Mouse (Mus musculus): ENCODE measurements around the gene Gbe1. TPM values are rescaled to one million over a fixed set of nuclear protein-coding genes. Genes with fewer than 3 reads are reported as not detected.

Gbe1 gene
- polyA plus RNA-seq, 1 experiment from 2014 or later: 17.6 TPM

- H3K9me3 ChIP-seq (ENCODE audit: control insufficient read depth, low read length): no peaks in the 10 kb centered on the region
- WGBS: 82% methylated on average over 9 of the region's 9 CpGs
Observed at GRCm38 (mm10) chr16:70326339-70326948, 12.7 kb downstream of the Gbe1 start.

GRCm38 (mm10) chr16:70328566-70328965, 14.8 kb downstream of the Gbe1 start:
- H3K36me3 ChIP-seq (ENCODE audit: control insufficient read depth, insufficient read depth, low read length): no peaks in the 10 kb centered on the region
- no peak overlapping the region for H3K27ac ChIP-seq (replicated peaks; ENCODE audit: low read depth, low read length)
- ATAC-seq (ENCODE audit: low read depth) (no peak), DNase-seq (ENCODE audit: low spot score) (no peak)
- no peak overlapping the region for H3K9ac ChIP-seq (ENCODE audit: low read depth, low read length)
- H3K4me1 ChIP-seq (ENCODE audit: control insufficient read depth, insufficient read depth, low read length): no peaks in the 10 kb centered on the region
- no peak overlapping the region for H3K4me3 ChIP-seq (ENCODE audit: low read depth, low read length)
- WGBS: 84% methylated on average over 6 of the region's 6 CpGs
- H3K9me3 ChIP-seq (ENCODE audit: control insufficient read depth, low read length): no peaks in the 10 kb centered on the region
- no peaks in the 10 kb centered on the region for H3K27me3 ChIP-seq (replicated peaks; ENCODE audit: control insufficient read depth, insufficient read depth, low read length)
- H3K4me2 ChIP-seq (ENCODE audit: low read depth, low read length): no peak overlapping the region

More at GRCm38 (mm10) chr16:70326339-70326948, 12.7 kb downstream of the Gbe1 start:
- Histone ChIP-seq H3K4me2 (ENCODE audit: low read depth, low read length) (no peak overlapping the region), H3K36me3 (ENCODE audit: control insufficient read depth, insufficient read depth, low read length) (no peaks in the 10 kb centered on the region), H3K4me1 (ENCODE audit: control insufficient read depth, insufficient read depth, low read length) (no peaks in the 10 kb centered on the region), H3K27me3 (replicated peaks; ENCODE audit: control insufficient read depth, insufficient read depth, low read length) (no peaks in the 10 kb centered on the region), H3K4me3 (ENCODE audit: low read depth, low read length) (no peak overlapping the region), H3K27ac (replicated peaks; ENCODE audit: low read depth, low read length) (no peak overlapping the region), H3K9ac (ENCODE audit: low read depth, low read length) (no peak overlapping the region)
- no peak for ATAC-seq (ENCODE audit: low read depth)
- no peak for DNase-seq (ENCODE audit: low spot score)

GRCm38 (mm10) chr16:70329036-70329435, 15.3 kb downstream of the Gbe1 start:
- WGBS: 73% methylated on average over 10 of the region's 10 CpGs
- Histone ChIP-seq H3K9ac (ENCODE audit: low read depth, low read length) (no peak overlapping the region), H3K4me1 (ENCODE audit: control insufficient read depth, insufficient read depth, low read length) (no peaks in the 10 kb centered on the region), H3K27ac (replicated peaks; ENCODE audit: low read depth, low read length) (no peak overlapping the region), H3K36me3 (ENCODE audit: control insufficient read depth, insufficient read depth, low read length) (no peaks in the 10 kb centered on the region), H3K9me3 (ENCODE audit: control insufficient read depth, low read length) (no peaks in the 10 kb centered on the region), H3K4me3 (ENCODE audit: low read depth, low read length) (no peak overlapping the region), H3K4me2 (ENCODE audit: low read depth, low read length) (no peak overlapping the region), H3K27me3 (replicated peaks; ENCODE audit: control insufficient read depth, insufficient read depth, low read length) (no peaks in the 10 kb centered on the region)
- DNase-seq (ENCODE audit: low spot score): peak; percentile 28
- ATAC-seq (ENCODE audit: low read depth): 0 out of 2 replicates have a peak, but pooled peaks have one; percentile 19

GRCm38 (mm10) chr16:70329471-70329870, 15.7 kb downstream of the Gbe1 start:
- no peaks in the 10 kb centered on the region for H3K4me1 ChIP-seq (ENCODE audit: control insufficient read depth, insufficient read depth, low read length)
- no peaks in the 10 kb centered on the region for H3K36me3 ChIP-seq (ENCODE audit: control insufficient read depth, insufficient read depth, low read length)
- ATAC-seq (ENCODE audit: low read depth) (no peak), DNase-seq (ENCODE audit: low spot score) (no peak)
- no peak overlapping the region for H3K9ac ChIP-seq (ENCODE audit: low read depth, low read length)
- 76% methylated on average over 6 of the region's 6 CpGs for WGBS
- no peak overlapping the region for H3K4me2 ChIP-seq (ENCODE audit: low read depth, low read length)
- H3K4me3 ChIP-seq (ENCODE audit: low read depth, low read length): no peak overlapping the region
- no peaks in the 10 kb centered on the region for H3K27me3 ChIP-seq (replicated peaks; ENCODE audit: control insufficient read depth, insufficient read depth, low read length)
- no peak overlapping the region for H3K27ac ChIP-seq (replicated peaks; ENCODE audit: low read depth, low read length)
- H3K9me3 ChIP-seq (ENCODE audit: control insufficient read depth, low read length): no peaks in the 10 kb centered on the region

- Histone ChIP-seq H3K4me1 (ENCODE audit: control insufficient read depth, insufficient read depth, low read length) (no peaks in the 10 kb centered on the region), H3K27ac (replicated peaks; ENCODE audit: low read depth, low read length) (no peak overlapping the region), H3K36me3 (ENCODE audit: control insufficient read depth, insufficient read depth, low read length) (no peaks in the 10 kb centered on the region), H3K4me3 (ENCODE audit: low read depth, low read length) (no peak overlapping the region), H3K9me3 (ENCODE audit: control insufficient read depth, low read length) (no peaks in the 10 kb centered on the region), H3K4me2 (ENCODE audit: low read depth, low read length) (no peak overlapping the region), H3K9ac (ENCODE audit: low read depth, low read length) (no peak overlapping the region), H3K27me3 (replicated peaks; ENCODE audit: control insufficient read depth, insufficient read depth, low read length) (no peaks in the 10 kb centered on the region)
- DNase-seq (ENCODE audit: low spot score) (no peak), ATAC-seq (ENCODE audit: low read depth) (peak; percentile 76)
- 53% methylated on average over 2 of the region's 2 CpGs for WGBS
Observed at GRCm38 (mm10) chr16:70330007-70330406, 16.3 kb downstream of the Gbe1 start.

GRCm38 (mm10) chr16:70330626-70331275, 17.0 kb downstream of the Gbe1 start:
- Histone ChIP-seq H3K4me3 (ENCODE audit: low read depth, low read length) (no peak overlapping the region), H3K36me3 (ENCODE audit: control insufficient read depth, insufficient read depth, low read length) (no peaks in the 10 kb centered on the region), H3K4me2 (ENCODE audit: low read depth, low read length) (no peak overlapping the region), H3K9ac (ENCODE audit: low read depth, low read length) (no peak overlapping the region), H3K27me3 (replicated peaks; ENCODE audit: control insufficient read depth, insufficient read depth, low read length) (no peaks in the 10 kb centered on the region), H3K27ac (replicated peaks; ENCODE audit: low read depth, low read length) (no peak overlapping the region), H3K9me3 (ENCODE audit: control insufficient read depth, low read length) (no peaks in the 10 kb centered on the region), H3K4me1 (ENCODE audit: control insufficient read depth, insufficient read depth, low read length) (no peaks in the 10 kb centered on the region)
- DNase-seq (ENCODE audit: low spot score): no peak
- peak; percentile 30; the same call in 1 of the 2 replicates for ATAC-seq (ENCODE audit: low read depth)
- WGBS: 87% methylated on average over 10 of the region's 10 CpGs

GRCm38 (mm10) chr16:70334812-70335211, 21.1 kb downstream of the Gbe1 start:
- Histone ChIP-seq H3K36me3 (ENCODE audit: control insufficient read depth, insufficient read depth, low read length) (no peaks in the 10 kb centered on the region), H3K4me2 (ENCODE audit: low read depth, low read length) (no peak overlapping the region), H3K4me1 (ENCODE audit: control insufficient read depth, insufficient read depth, low read length) (no peaks in the 10 kb centered on the region), H3K4me3 (ENCODE audit: low read depth, low read length) (no peak overlapping the region), H3K27me3 (replicated peaks; ENCODE audit: control insufficient read depth, insufficient read depth, low read length) (no peaks in the 10 kb centered on the region), H3K27ac (replicated peaks; ENCODE audit: low read depth, low read length) (no peak overlapping the region), H3K9me3 (ENCODE audit: control insufficient read depth, low read length) (no peaks in the 10 kb centered on the region), H3K9ac (ENCODE audit: low read depth, low read length) (no peak overlapping the region)
- DNase-seq (ENCODE audit: low spot score): no peak
- ATAC-seq (ENCODE audit: low read depth): no peak
- 88% methylated on average over 5 of the region's 5 CpGs for WGBS

- H3K36me3 ChIP-seq (ENCODE audit: control insufficient read depth, insufficient read depth, low read length): no peaks in the 10 kb centered on the region
- no peak overlapping the region for H3K4me3 ChIP-seq (ENCODE audit: low read depth, low read length)
- DNase-seq (ENCODE audit: low spot score): no peak
- no peaks in the 10 kb centered on the region for H3K9me3 ChIP-seq (ENCODE audit: control insufficient read depth, low read length)
- no peak overlapping the region for H3K9ac ChIP-seq (ENCODE audit: low read depth, low read length)
- no peak overlapping the region for H3K27ac ChIP-seq (replicated peaks; ENCODE audit: low read depth, low read length)
- H3K4me1 ChIP-seq (ENCODE audit: control insufficient read depth, insufficient read depth, low read length): no peaks in the 10 kb centered on the region
- H3K4me2 ChIP-seq (ENCODE audit: low read depth, low read length): no peak overlapping the region
- ATAC-seq (ENCODE audit: low read depth): no peak
- no peaks in the 10 kb centered on the region for H3K27me3 ChIP-seq (replicated peaks; ENCODE audit: control insufficient read depth, insufficient read depth, low read length)
Observed at GRCm38 (mm10) chr16:70335472-70335871, 21.7 kb downstream of the Gbe1 start.

- Histone ChIP-seq H3K27me3 (replicated peaks; ENCODE audit: control insufficient read depth, insufficient read depth, low read length) (no peaks in the 10 kb centered on the region), H3K36me3 (ENCODE audit: control insufficient read depth, insufficient read depth, low read length) (no peaks in the 10 kb centered on the region), H3K4me1 (ENCODE audit: control insufficient read depth, insufficient read depth, low read length) (no peaks in the 10 kb centered on the region), H3K27ac (replicated peaks; ENCODE audit: low read depth, low read length) (no peak overlapping the region), H3K9ac (ENCODE audit: low read depth, low read length) (no peak overlapping the region), H3K9me3 (ENCODE audit: control insufficient read depth, low read length) (no peaks in the 10 kb centered on the region), H3K4me3 (ENCODE audit: low read depth, low read length) (no peak overlapping the region), H3K4me2 (ENCODE audit: low read depth, low read length) (no peak overlapping the region)
- 73% methylated on average over 3 of the region's 3 CpGs for WGBS
- ATAC-seq (ENCODE audit: low read depth): no peak
- no peak for DNase-seq (ENCODE audit: low spot score)
Observed at GRCm38 (mm10) chr16:70337661-70338060, 23.9 kb downstream of the Gbe1 start.

Measured in embryonic facial prominence, embryonic 14.5 days (tissue).